Mouse (Mus musculus) thymus, adult 2 months (tissue): ENCODE results near the gene Hexim2.

Experiments used
- CTCF ChIP-seq: fragments of 200-500 bp; IDR thresholded peaks from 2 replicates; pipeline ENCODE4 v1.5.1; 2012; ENCODE audit warnings: mild to moderate bottlenecking, control low read depth, low read length, moderate library complexity, borderline replicate concordance; ENCODE audit not compliant: control insufficient read depth, poor library complexity, insufficient read depth; ENCODE audit errors: extremely low read depth
- POLR2A ChIP-seq: fragments of 200-500 bp; IDR thresholded peaks from 2 replicates; pipeline ENCODE4 v1.6.1; 2012; ENCODE audit warnings: mild to moderate bottlenecking, low read length, control low read depth, moderate library complexity; ENCODE audit not compliant: control insufficient read depth, poor library complexity, insufficient read depth; ENCODE audit errors: extremely low read depth

GRCm38 (mm10) chr11:103146386-103146785 is 14.2 kb downstream of the Hexim2 start:
- TF ChIP-seq CTCF = no peak
- TF ChIP-seq POLR2A = no peak
